Mouse (Mus musculus) layer of hippocampus, adult 2 months (tissue): ENCODE measurements around the gene Lpp. TPM values are rescaled to one million over a fixed set of nuclear protein-coding genes. Genes with fewer than 3 reads are reported as not detected.

Experiments used
- DNase-seq, 2 experiments: peaks; one replicate each; pipeline ENCODE4 v3.0.0; 2022; ENCODE audit warnings: low spot score in 2 of 2
- H3K27ac ChIP-seq: fragments of 200-600 bp; 2 replicates; pipeline ENCODE4 v1.8.1; 2022
- H3K4me3 ChIP-seq: fragments of 200-600 bp; 2 replicates; pipeline ENCODE4 v1.8.1; 2022; ENCODE audit warnings: mild to moderate bottlenecking
- CTCF ChIP-seq: fragments of 200-600 bp; conservative IDR thresholded peaks from 2 replicates; pipeline ENCODE4 v1.8.1; 2022; ENCODE audit warnings: antibody characterized with exemption, mild to moderate bottlenecking, moderate library complexity
- total RNA-seq, 2 experiments: library from RNA; stranded (reverse); gene quantifications; 2 replicates each; pipeline ENCODE4 v1.2.3; 2021

Gene Lpp
- total RNA-seq, 2 experiments from 2014 or later = 10.1 to 10.5 TPM

DNA sequence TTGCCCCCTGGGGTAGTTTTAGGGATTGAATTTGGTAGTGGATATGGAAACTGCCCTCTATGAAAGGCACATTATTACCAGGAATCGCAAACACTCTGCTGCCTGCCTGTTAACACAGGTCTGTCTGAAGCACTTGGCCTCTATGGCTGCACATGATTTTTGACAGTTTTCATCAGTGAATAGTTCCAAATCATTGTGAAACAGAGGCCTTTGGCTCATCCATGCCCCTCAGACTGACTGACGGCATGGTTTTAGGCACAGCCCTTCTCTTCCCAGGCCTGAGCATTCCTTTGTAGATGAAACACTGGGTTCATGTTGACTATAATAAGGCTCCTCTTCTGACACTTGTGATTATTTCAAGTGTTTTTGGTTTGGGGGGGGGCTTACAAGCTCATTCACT lies 189.5 kb downstream of the Lpp start:
- no peak overlapping the region for H3K4me3 ChIP-seq
- DNase-seq = no peak
- H3K27ac ChIP-seq = no peak overlapping the region
- TF ChIP-seq CTCF = no peak

DNA sequence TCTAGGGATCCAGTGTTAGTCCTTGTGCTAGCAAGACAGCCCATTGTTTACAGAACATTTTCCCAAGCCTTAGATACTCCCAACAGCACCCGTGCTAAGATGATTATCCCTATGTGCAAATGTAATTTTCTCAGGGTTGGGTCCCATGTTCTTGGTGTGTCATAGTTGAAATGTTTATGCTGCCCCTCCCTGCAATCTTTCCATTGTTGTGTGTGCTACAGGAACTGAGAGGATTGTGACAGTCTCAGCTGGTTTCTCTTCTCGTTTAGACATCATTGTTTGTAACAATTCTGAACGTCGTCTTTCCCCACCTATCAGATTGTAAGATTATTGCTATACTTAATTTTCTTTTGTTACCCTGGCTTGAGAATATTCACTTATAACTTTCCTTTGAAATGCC lies 200.2 kb downstream of the Lpp start:
- no peak for DNase-seq
- no peak for TF ChIP-seq CTCF
- Histone ChIP-seq H3K27ac (no peak overlapping the region), H3K4me3 (no peak overlapping the region)

DNA sequence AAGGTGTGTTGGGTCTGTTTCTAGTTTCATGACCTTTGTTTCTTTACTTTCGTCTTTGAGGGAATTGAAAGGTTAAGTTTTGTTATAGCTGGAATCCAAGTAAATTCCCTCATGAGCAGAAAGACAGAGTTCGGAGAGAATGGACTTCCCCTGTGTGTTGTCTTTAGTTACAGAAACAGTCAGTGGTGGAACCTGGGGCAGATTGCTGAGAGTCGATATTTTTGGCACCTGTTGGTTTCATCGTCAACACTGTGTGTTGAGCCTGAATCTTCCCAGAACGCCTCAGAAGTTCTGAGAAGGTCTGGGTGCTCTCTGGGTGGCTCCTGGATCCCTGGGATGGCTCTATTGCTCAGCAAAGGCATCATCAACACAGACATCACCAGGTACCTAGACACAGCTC lies 201.2 kb downstream of the Lpp start:
- Histone ChIP-seq H3K27ac (no peak overlapping the region), H3K4me3 (no peak overlapping the region)
- DNase-seq = no peak
- no peak for TF ChIP-seq CTCF

GRCm38 (mm10) chr16:24595493-24595892 lies 202.2 kb downstream of the Lpp start:
- TF ChIP-seq CTCF = no peak
- no peak overlapping the region for H3K4me3 ChIP-seq
- H3K27ac ChIP-seq = no peak overlapping the region
- DNase-seq = no peak

GRCm38 (mm10) chr16:24598567-24598966 lies 205.3 kb downstream of the Lpp start:
- H3K27ac ChIP-seq = no peak overlapping the region
- DNase-seq = no peak
- no peak overlapping the region for H3K4me3 ChIP-seq
- TF ChIP-seq CTCF = no peak

- no peak overlapping the region for H3K27ac ChIP-seq
- no peak overlapping the region for H3K4me3 ChIP-seq
- no peak for DNase-seq
- no peak for TF ChIP-seq CTCF
Observed at GRCm38 (mm10) chr16:24599766-24600165, 206.5 kb downstream of the Lpp start.

DNA sequence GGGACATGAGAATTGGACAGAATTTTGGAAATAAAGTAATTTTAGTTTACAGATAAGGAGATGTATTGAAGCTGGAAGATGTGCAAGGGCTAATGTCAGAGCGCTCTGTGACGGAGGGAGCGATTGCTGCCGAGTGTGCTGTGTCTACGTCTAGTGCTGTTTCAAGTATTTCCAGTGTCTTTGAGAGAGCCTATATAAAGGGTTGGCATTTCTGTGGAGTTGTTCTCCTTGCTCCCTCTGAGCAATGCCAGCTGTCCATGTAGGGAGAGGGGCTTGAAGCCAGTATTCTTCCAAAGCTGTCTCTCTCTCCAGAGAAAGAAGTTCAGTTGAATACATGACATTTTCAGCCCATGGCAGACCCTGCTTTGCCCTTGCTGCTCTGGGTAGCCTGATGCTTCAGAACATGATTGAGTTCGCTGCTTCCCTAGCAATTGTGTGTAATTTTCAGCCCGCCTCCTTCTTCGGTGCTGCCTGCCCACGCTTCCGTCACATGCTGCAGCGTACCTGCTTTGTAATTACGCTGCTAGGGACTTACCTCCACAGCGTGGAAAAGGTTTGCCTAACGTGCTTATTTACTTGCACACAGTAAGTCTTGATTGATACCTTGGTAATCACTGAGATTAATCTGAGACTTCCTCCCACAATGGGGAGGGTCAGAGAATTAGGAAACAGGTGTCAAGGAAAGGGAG lies 207.1 kb downstream of the Lpp start:
- no peak for DNase-seq
- TF ChIP-seq CTCF = no peak
- H3K4me3 ChIP-seq = no peak overlapping the region; the same call in 1 of the 2 replicates
- peak overlapping the region; percentile 25 for H3K27ac ChIP-seq

DNA sequence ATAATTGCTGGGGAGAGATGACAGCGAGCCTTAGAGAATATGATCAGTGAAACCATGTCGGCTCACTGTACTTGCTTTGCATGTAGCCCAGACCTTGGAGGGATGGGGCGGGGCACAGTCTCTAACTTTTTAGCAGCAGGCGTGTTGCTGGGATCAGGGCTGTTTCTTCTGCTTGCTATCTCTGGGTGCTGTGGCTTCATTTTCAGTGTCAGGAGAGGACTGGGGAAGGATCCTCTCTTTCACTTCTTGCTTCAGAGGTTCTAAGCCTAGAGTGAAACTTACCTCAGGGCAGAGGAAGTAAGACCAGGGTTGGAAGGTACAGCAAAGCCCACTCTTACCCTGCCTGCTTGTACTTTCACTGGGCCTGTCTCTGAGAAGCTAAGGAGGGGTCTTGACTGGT lies 210.0 kb downstream of the Lpp start:
- TF ChIP-seq CTCF = no peak
- Histone ChIP-seq H3K27ac (no peak overlapping the region), H3K4me3 (no peak overlapping the region)
- no peak for DNase-seq

GRCm38 (mm10) chr16:24607896-24608457 lies 214.7 kb downstream of the Lpp start:
- no peak overlapping the region for H3K4me3 ChIP-seq
- DNase-seq = no peak
- H3K27ac ChIP-seq = no peak overlapping the region
- TF ChIP-seq CTCF = no peak

DNA sequence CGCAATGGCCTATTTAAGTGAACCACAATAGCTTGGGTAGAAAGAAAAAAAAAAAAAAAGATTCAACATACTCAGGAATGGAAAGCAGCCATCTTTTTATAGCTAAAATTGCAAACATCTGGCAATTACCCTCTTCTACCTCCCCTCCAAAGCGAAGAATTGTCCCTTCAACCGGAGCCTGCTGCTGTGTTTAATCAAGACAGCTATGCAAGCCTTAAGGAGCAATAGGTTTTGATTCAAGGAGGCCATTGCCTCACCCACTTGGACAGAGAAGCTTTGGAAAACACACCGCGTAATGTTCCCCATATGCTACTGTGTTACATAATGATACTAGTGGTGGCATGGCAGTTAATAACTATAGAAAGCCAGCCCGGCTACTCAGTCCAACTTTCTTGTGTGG lies 226.2 kb downstream of the Lpp start:
- no peak overlapping the region for H3K27ac ChIP-seq
- no peak for TF ChIP-seq CTCF
- no peak for DNase-seq

GRCm38 (mm10) chr16:24620021-24620420 lies 226.7 kb downstream of the Lpp start:
- Histone ChIP-seq H3K4me3 (no peak overlapping the region), H3K27ac (no peak overlapping the region)
- no peak for TF ChIP-seq CTCF
- DNase-seq = no peak

More for the DNA sequence above, 226.2 kb downstream of the Lpp start:
- no peak overlapping the region for H3K4me3 ChIP-seq

DNA sequence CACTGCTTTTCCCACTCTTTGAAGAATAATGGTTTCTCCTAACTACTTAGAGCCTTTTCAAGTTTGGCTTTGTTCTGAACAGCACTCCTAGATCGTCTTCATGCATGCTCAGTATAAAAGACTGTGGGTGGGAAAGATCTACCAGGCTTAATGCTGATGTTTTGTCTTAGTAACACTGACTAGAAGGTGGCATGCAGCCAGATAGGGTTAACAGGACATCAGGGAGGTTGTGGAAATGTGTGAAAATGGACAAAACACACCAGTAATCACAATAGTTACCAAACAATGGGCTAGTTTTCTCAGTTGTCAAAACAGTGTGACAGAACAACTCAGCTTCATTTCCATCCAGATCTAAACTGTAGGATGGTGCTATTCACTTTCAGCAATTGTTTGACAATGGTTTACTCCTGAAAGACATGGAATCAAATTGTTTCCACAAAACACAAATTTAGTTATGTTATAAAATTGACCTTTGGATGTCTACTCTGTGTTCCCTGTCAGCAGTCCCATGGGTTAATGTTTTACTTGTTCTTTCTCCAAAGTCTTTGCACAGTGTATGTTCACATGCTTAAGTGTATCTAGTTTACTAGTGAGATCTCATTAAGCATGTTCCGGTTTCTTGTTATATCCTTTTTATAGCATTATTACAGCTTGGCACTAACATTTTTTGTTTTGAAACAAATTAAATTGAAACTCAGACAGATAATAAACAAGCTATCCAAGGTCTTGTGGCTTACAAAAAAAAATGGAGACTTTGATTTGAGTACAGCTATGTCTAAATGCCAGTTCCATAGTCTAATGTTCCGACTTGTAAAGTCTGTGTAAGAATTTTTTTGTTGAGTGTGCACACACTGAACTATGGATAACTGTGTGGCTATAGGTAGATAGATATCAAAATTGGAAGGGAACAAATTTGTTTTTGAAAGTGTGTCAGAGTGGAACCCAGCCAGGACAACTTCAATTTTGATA lies 229.2 kb downstream of the Lpp start:
- no peak overlapping the region for H3K4me3 ChIP-seq
- TF ChIP-seq CTCF = no peak
- no peak overlapping the region for H3K27ac ChIP-seq
- no peak for DNase-seq

DNA sequence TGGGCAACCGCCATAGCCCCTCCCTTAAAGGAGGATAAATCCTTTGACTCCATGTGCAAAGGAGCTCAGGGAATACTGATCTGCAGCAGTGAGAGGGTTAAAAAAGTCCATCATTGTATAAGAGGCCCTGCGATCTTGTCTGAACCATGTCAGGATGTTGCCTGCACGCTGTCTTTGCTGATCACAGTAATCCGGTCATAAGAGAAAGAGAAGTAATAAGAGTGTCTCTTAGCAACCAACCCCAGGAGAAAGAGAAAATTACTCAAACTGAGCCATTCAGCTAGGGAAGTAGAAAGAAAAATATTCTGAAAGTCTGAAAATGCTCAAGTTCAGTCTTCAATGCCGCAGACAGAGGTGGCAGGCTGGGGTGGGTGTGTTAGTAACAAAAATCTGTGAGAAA lies 231.0 kb downstream of the Lpp start:
- Histone ChIP-seq H3K27ac (peak overlapping the region; percentile 52), H3K4me3 (no peak overlapping the region)
- TF ChIP-seq CTCF = no peak
- no peak for DNase-seq
